Mouse (Mus musculus) heart, adult 2 months (tissue): ENCODE results near the gene Atp1b1. TPM values are rescaled to one million over a fixed set of nuclear protein-coding genes. Genes with fewer than 3 reads are reported as not detected.

Experiments
- DNase-seq, 2 experiments: peaks; one replicate each; pipeline ENCODE4 v3.0.0; 2021
- H3K27ac ChIP-seq: fragments of 200-600 bp; 2 replicates; pipeline ENCODE4 v1.8.1; 2022
- H3K27me3 ChIP-seq: fragments of 200-500 bp; 2 replicates; pipeline ENCODE4 v1.6.1; 2012; ENCODE audit warnings: mild to moderate bottlenecking, low read length, inconsistent platforms, mixed read lengths; ENCODE audit not compliant: control insufficient read depth, insufficient read depth
- H3K36me3 ChIP-seq: fragments of 200-500 bp; 2 replicates; pipeline ENCODE4 v1.6.1; 2012; ENCODE audit warnings: low read length, inconsistent platforms; ENCODE audit not compliant: control insufficient read depth, insufficient read depth
- H3K4me1 ChIP-seq: fragments of 200-500 bp; 2 replicates; pipeline ENCODE4 v1.6.1; 2011; ENCODE audit warnings: low read length; ENCODE audit not compliant: control insufficient read depth, insufficient read depth
- H3K4me3 ChIP-seq: fragments of 200-600 bp; 2 replicates; pipeline ENCODE4 v1.8.1; 2022
- H3K79me2 ChIP-seq: fragments of 200-500 bp; replicated peaks from 2 replicates; pipeline ENCODE4 v1.6.1; 2012; ENCODE audit warnings: mild to moderate bottlenecking, inconsistent platforms, low read length, moderate library complexity, mixed read lengths; ENCODE audit not compliant: control insufficient read depth, insufficient read depth
- H3K9ac ChIP-seq: fragments of 200-500 bp; 2 replicates; pipeline ENCODE4 v1.6.1; 2012; ENCODE audit warnings: low read depth, mild to moderate bottlenecking, control low read depth, inconsistent platforms, low read length, mixed read lengths
- CTCF ChIP-seq: fragments of 200-600 bp; IDR thresholded peaks from 2 replicates; pipeline ENCODE4 v1.8.1; 2022; ENCODE audit warnings: antibody characterized with exemption, mild to moderate bottlenecking, moderate library complexity
- EP300 ChIP-seq: fragments of 200-500 bp; IDR thresholded peaks from 2 replicates; pipeline ENCODE4 v1.6.1; 2011; ENCODE audit warnings: low read depth, low read length, control low read depth; ENCODE audit not compliant: insufficient read depth
- POLR2A ChIP-seq: fragments of 200-500 bp; IDR thresholded peaks from 2 replicates; pipeline ENCODE4 v1.6.1; 2011; ENCODE audit warnings: mild to moderate bottlenecking, low read depth, low read length, control low read depth; ENCODE audit not compliant: insufficient read depth
- WGBS: fragments of 180-500 bp; shearing (Covaris S2); methylation state at CpG from one replicate; pipeline ENCODE4 v1.1.7; 2018; 5-methylcytosine and 5-hydroxymethylcytosine counted together
- intact Hi-C: fragments of 180-260 bp; cut with DNase I; formaldehyde crosslinking; loops from one replicate; pipeline ENCODE4 v1.15.1; 2025
- polyA plus RNA-seq: library from polyadenylated mRNA; depleted of rRNA; stranded (reverse); fragments of >200 nt; gene quantifications from 2 replicates; pipeline ENCODE4 v1.2.3, GENCODE M21; 2012
- total RNA-seq, 2 experiments: library from RNA; stranded (reverse); gene quantifications; 2 replicates each; pipeline ENCODE4 v1.2.3; 2021

Atp1b1 gene
- total and polyA plus RNA-seq, 3 experiments, result 136 to 391 (median 328) TPM

DNA sequence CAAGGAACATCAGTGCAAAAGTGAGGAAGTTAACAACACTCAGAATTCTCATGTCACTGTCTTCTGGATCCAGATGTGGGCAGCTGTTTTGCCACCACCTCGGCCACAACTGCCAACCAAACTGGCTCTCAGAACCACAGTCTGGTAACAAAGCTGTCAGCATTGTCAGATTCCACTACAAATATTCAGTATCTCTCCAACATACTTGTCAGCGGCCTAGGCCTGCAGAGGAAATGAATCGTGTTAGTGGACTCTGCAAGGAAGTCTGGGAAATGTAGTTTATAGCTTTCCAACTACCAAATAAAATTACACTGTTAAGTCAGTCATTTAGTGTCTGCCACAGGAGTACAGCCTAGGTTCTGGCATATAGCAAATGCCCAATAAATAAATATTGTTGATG is 40.6 kb downstream of the Atp1b1 start:
- no peak for DNase-seq
- Histone ChIP-seq H3K27me3 (no peaks in the 10 kb centered on the region), H3K79me2 (no peaks in the 10 kb centered on the region), H3K4me1 (peaks cover 2% of the 10 kb centered on the region), H3K9ac (no peak overlapping the region), H3K36me3 (no peaks in the 10 kb centered on the region), H3K27ac (no peak overlapping the region), H3K4me3 (no peak overlapping the region)
- TF ChIP-seq CTCF (no peak), POLR2A (no peak), EP300 (no peak)
- 30% methylated on average over 3 of the region's 3 CpGs for WGBS
- intact Hi-C loops, result no loop called here

DNA sequence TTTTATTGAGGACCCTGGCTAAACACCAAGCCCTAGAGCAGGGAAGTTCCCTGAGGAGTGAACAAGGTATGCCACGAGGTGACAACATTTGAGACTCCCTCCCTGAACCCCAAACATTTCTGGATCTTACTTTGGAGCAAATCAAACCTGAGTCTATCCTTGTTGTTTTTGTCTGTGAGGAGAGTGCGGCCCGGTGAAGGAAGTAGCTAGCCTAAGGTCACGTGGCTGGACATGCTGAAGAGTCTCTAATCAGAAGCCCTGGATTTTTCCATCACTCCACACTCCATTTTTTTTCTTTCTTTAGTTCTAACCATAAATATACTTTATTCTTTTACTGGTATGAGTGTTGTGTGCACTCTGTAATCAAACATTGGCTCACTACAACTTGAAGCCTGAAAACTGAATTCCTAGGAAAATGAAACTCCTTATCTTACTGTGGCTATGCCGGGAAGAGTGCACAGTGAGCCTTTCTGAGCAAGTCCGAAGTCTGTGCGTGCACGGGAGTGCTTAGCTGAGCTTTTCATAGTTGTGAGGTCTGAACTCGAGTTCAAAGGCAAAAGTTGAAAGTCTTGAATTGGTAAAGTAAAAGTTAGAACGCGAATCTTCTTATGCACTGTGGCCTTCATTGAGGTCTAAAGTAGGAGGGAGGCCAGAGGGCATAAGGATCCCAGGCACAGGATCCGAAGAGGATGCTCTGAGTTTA is 41.3 kb downstream of the Atp1b1 start:
- TF ChIP-seq POLR2A, result no peak
- TF ChIP-seq CTCF, result no peak
- no peak for TF ChIP-seq EP300
- H3K27ac ChIP-seq, result no peak overlapping the region
- no peaks in the 10 kb centered on the region for H3K36me3 ChIP-seq
- 71% methylated on average over 12 of the region's 12 CpGs for whole genome bisulfite sequencing
- H3K4me1 ChIP-seq, result peaks cover 2% of the 10 kb centered on the region
- no peaks in the 10 kb centered on the region for H3K27me3 ChIP-seq
- no peak overlapping the region for H3K4me3 ChIP-seq
- no peak overlapping the region for H3K9ac ChIP-seq
- DNase-seq, result no peak
- H3K79me2 ChIP-seq, result no peaks in the 10 kb centered on the region
- intact Hi-C loops, result no loop called here

DNA sequence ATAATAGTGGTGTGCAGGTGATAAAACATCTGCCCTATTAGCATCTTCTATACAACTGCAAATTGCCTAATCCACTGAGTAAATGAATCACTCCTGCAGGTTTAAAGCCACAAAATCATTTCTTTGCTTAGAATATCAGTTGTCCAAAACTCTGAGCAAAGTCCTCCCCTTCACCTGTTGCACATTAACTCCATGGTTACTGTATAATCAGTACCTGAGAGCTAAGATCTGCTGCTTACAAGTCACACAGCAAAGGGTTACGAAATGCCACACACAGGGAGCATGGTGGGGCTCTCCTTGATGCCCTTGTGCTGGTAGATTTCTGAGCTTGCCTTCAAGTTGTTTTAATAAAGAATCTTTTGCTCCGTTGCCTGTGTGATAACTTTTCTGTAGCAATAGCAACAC is 42.8 kb downstream of the Atp1b1 start:
- whole genome bisulfite sequencing, result 84% methylated on average over 2 of the region's 2 CpGs
- no peak for DNase-seq
- TF ChIP-seq CTCF (no peak), EP300 (no peak), POLR2A (no peak)
- no peaks in the 10 kb centered on the region for H3K36me3 ChIP-seq
- no peak overlapping the region for H3K27ac ChIP-seq
- H3K9ac ChIP-seq, result no peak overlapping the region
- intact Hi-C loops, result no loop called here
- no peaks in the 10 kb centered on the region for H3K27me3 ChIP-seq
- H3K4me1 ChIP-seq, result peaks cover 2% of the 10 kb centered on the region
- no peak overlapping the region for H3K4me3 ChIP-seq
- no peaks in the 10 kb centered on the region for H3K79me2 ChIP-seq

DNA sequence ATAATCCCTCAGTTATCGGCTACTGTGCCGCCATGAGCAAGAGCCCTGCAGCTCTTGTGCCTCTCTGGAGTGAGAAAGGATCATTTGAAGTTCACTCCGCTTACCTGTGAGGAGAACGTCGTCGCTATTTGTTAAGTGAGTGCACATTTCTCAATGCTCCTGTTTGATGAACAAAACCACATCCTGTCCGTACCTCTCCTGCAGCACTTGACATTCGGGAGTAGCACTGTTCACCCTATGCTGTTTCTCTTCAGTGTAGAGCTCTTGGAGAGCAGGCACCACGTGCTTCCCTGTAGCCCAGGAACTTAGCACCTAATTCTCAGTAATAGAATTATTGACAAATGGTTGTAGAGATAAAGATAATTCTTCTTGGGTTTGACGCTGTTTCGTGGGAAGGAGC is 44.5 kb downstream of the Atp1b1 start:
- Histone ChIP-seq H3K4me3 (no peak overlapping the region), H3K27me3 (no peaks in the 10 kb centered on the region), H3K4me1 (peaks cover 2% of the 10 kb centered on the region), H3K9ac (no peak overlapping the region), H3K27ac (no peak overlapping the region), H3K79me2 (no peaks in the 10 kb centered on the region), H3K36me3 (no peaks in the 10 kb centered on the region)
- intact Hi-C loops, result no loop called here
- TF ChIP-seq CTCF (no peak), POLR2A (no peak)
- 92% methylated on average over 11 of the region's 11 CpGs for WGBS
- no peak for DNase-seq

DNA sequence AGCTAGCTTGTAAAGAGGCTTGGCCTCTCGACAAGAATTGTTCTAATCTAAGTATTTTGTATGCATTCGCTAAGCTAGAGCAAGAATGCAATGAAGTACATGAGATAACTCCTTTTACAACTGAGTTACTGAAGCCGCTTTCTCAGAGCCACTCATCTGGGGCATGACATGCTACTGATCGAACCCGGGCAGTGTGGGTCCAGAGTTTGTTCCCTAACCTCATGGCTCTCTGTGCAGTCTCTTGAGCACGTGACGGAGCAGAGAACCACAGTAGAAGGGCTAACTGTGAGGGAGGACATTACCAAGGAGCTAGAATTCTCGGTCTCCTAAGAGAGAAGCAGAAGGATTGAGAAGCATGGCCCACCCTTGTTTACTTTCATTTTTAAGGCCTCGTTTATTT is 45.2 kb downstream of the Atp1b1 start:
- Histone ChIP-seq H3K27ac (no peak overlapping the region), H3K4me3 (no peak overlapping the region), H3K79me2 (no peaks in the 10 kb centered on the region), H3K27me3 (no peaks in the 10 kb centered on the region), H3K4me1 (peaks cover 2% of the 10 kb centered on the region), H3K36me3 (no peaks in the 10 kb centered on the region), H3K9ac (no peak overlapping the region)
- TF ChIP-seq CTCF (no peak), POLR2A (no peak), EP300 (no peak)
- DNase-seq, result no peak
- intact Hi-C loops, result no loop called here
- WGBS, result 94% methylated on average over 9 of the region's 9 CpGs

DNA sequence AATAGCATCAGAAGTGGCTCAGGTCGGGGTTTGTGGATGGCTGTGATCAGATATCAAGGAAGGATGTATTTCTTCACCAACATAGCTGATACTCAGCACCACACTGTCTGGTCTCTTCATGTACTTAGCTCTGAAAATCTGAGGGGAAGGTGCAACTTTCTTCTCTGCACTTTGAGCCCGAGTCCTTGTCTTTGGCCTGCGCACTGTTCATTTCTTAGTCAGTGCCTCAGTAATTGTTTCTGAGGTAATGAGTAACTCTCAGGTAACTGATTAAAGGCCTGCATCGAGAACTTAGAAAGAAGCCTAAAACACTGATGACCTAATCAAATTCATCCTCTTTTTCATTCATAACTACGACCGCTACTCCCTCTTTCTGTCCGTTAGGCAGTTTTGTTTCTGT is 46.8 kb downstream of the Atp1b1 start:
- Histone ChIP-seq H3K4me3 (no peak overlapping the region), H3K79me2 (no peaks in the 10 kb centered on the region), H3K27me3 (no peaks in the 10 kb centered on the region), H3K4me1 (no peaks in the 10 kb centered on the region), H3K36me3 (no peaks in the 10 kb centered on the region), H3K9ac (no peak overlapping the region), H3K27ac (no peak overlapping the region)
- 91% methylated on average over 7 of the region's 7 CpGs for WGBS
- TF ChIP-seq CTCF, result no peak
- no peak for TF ChIP-seq EP300
- TF ChIP-seq POLR2A, result no peak
- no peak for DNase-seq
- intact Hi-C loops, result no loop called here
